Mouse (Mus musculus): ENCODE measurements at regions not wholly inside any gene's neighbourhood (a gene's known extent, or its start where the extent isn't known, plus 50 kb on each side); places are given as distances from the start of the nearest gene placed in this dataset.

- H3K4me1 ChIP-seq (ENCODE audit: control insufficient read depth, insufficient read depth, low read length), result peaks cover 8% of the 10 kb centered on the region
- DNase-seq (ENCODE audit: extremely low read depth, low read depth, low spot score), result no peak
- no peaks in the 10 kb centered on the region for H3K79me2 ChIP-seq (ENCODE audit: control insufficient read depth, insufficient read depth, low read length)
- H3K36me3 ChIP-seq (ENCODE audit: control insufficient read depth, insufficient read depth, low read length), result no peaks in the 10 kb centered on the region
- no peak for TF ChIP-seq POLR2A (IDR thresholded peaks at IDR 0.05; ENCODE audit: extremely low read depth, insufficient read depth, low read length)
- no peak for TF ChIP-seq CTCF (IDR thresholded peaks at IDR 0.05; ENCODE audit: low read depth, low read length)
- no peak overlapping the region for H3K9ac ChIP-seq (ENCODE audit: low read depth, low read length)
- no peak overlapping the region for H3K4me3 ChIP-seq (ENCODE audit: insufficient read depth, low read depth, low read length)
- no peaks in the 10 kb centered on the region for H3K27me3 ChIP-seq (ENCODE audit: control insufficient read depth, insufficient read depth, low read length)
- 83% methylated on average over 11 of the region's 11 CpGs for WGBS
- H3K27ac ChIP-seq (replicated peaks; ENCODE audit: insufficient read depth, low read depth, low read length), result no peak overlapping the region
These were observed 60.2 kb upstream of the Pim1 start for GRCm38 (mm10) chr17:29430401-29430800.

- Histone ChIP-seq H3K36me3 (ENCODE audit: control insufficient read depth, insufficient read depth, low read length) (no peaks in the 10 kb centered on the region), H3K4me3 (ENCODE audit: insufficient read depth, low read depth, low read length) (no peak overlapping the region), H3K9ac (ENCODE audit: low read depth, low read length) (no peak overlapping the region), H3K27ac (replicated peaks; ENCODE audit: insufficient read depth, low read depth, low read length) (no peak overlapping the region), H3K27me3 (ENCODE audit: control insufficient read depth, insufficient read depth, low read length) (no peaks in the 10 kb centered on the region), H3K4me1 (ENCODE audit: control insufficient read depth, insufficient read depth, low read length) (peaks cover 8% of the 10 kb centered on the region), H3K79me2 (ENCODE audit: control insufficient read depth, insufficient read depth, low read length) (no peaks in the 10 kb centered on the region)
- no peak for DNase-seq (ENCODE audit: extremely low read depth, low read depth, low spot score)
- 97% methylated on average over 6 of the region's 6 CpGs for WGBS
- TF ChIP-seq CTCF (IDR thresholded peaks at IDR 0.05; ENCODE audit: low read depth, low read length), result no peak
- TF ChIP-seq POLR2A (IDR thresholded peaks at IDR 0.05; ENCODE audit: extremely low read depth, insufficient read depth, low read length), result no peak
These were observed 59.7 kb upstream of the Pim1 start for GRCm38 (mm10) chr17:29430806-29431205.

DNA sequence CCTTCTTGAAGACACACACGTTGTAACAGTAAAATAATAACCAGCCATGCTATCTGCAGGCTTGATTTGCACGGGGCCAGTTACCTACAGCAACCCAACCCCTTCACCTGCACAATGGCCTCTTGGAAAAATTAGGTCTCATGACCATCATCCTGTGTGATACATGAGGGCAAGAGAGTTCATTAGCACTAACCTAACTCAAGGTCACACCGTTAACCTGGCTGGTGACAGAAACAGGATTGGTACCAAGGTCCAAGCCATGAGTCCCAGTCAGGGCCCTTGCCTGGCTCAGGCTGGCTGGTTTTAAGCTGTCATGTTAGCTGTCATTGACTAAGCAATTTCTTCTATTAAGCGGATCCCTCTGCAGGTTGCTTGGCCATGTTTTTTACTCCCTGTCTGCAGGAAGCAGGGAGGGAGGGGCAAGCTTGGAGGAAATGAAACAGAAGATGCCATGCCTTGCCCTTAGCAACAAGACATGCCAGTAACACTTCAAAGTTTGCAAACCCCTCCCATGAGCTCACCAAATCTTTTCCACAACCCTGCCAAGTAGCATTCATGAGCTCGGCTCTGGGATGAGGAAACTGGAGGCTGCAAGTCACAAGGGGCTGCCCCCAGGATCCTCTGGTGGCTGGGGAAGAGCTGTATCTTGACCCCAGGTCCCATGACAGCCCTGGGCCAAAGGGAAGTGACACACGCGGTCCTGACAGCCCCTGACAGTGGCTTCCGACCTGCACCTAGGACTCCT is 58.8 kb upstream of the Pim1 start:
- TF ChIP-seq POLR2A (IDR thresholded peaks at IDR 0.05; ENCODE audit: extremely low read depth, insufficient read depth, low read length), result no peak
- TF ChIP-seq CTCF (IDR thresholded peaks at IDR 0.05; ENCODE audit: low read depth, low read length), result no peak
- peak; percentile 61 for DNase-seq (ENCODE audit: extremely low read depth, low read depth, low spot score)
- WGBS, result 51% methylated on average over 8 of the region's 8 CpGs
- Histone ChIP-seq H3K27ac (replicated peaks; ENCODE audit: insufficient read depth, low read depth, low read length) (no peak overlapping the region), H3K79me2 (ENCODE audit: control insufficient read depth, insufficient read depth, low read length) (no peaks in the 10 kb centered on the region), H3K4me1 (ENCODE audit: control insufficient read depth, insufficient read depth, low read length) (peaks cover 8% of the 10 kb centered on the region), H3K4me3 (ENCODE audit: insufficient read depth, low read depth, low read length) (no peak overlapping the region), H3K27me3 (ENCODE audit: control insufficient read depth, insufficient read depth, low read length) (no peaks in the 10 kb centered on the region), H3K9ac (ENCODE audit: low read depth, low read length) (no peak overlapping the region), H3K36me3 (ENCODE audit: control insufficient read depth, insufficient read depth, low read length) (no peaks in the 10 kb centered on the region)

DNA sequence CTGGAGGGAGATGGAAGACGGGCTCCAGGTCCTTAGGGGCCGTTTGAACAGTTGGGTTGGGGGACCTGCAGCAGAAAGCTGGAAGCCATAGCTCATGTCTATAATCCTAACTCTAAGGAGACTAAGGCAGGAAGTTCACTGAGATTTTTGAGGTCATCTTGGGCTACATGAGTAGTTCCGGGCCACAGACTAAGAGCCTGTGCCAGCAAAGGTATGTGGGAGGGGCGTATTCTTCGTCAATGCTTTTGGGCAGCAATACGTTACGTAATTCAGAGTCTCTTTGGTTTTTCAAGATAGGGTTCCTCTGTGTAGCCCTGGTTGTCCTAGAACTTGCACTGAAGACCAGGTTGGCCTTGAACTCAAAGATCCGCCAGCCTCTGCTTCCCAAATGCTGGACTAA is 57.9 kb upstream of the Pim1 start:
- Histone ChIP-seq H3K4me1 (ENCODE audit: control insufficient read depth, insufficient read depth, low read length) (peaks cover 8% of the 10 kb centered on the region), H3K4me3 (ENCODE audit: insufficient read depth, low read depth, low read length) (no peak overlapping the region), H3K36me3 (ENCODE audit: control insufficient read depth, insufficient read depth, low read length) (no peaks in the 10 kb centered on the region), H3K9ac (ENCODE audit: low read depth, low read length) (no peak overlapping the region), H3K79me2 (ENCODE audit: control insufficient read depth, insufficient read depth, low read length) (no peaks in the 10 kb centered on the region), H3K27me3 (ENCODE audit: control insufficient read depth, insufficient read depth, low read length) (no peaks in the 10 kb centered on the region), H3K27ac (replicated peaks; ENCODE audit: insufficient read depth, low read depth, low read length) (no peak overlapping the region)
- DNase-seq (ENCODE audit: extremely low read depth, low read depth, low spot score), result no peak
- WGBS, result 81% methylated on average over 8 of the region's 8 CpGs
- no peak for TF ChIP-seq POLR2A (IDR thresholded peaks at IDR 0.05; ENCODE audit: extremely low read depth, insufficient read depth, low read length)
- TF ChIP-seq CTCF (IDR thresholded peaks at IDR 0.05; ENCODE audit: low read depth, low read length), result no peak

- Histone ChIP-seq H3K4me3 (ENCODE audit: insufficient read depth, low read depth, low read length) (no peak overlapping the region), H3K36me3 (ENCODE audit: control insufficient read depth, insufficient read depth, low read length) (no peaks in the 10 kb centered on the region), H3K27ac (replicated peaks; ENCODE audit: insufficient read depth, low read depth, low read length) (no peak overlapping the region), H3K79me2 (ENCODE audit: control insufficient read depth, insufficient read depth, low read length) (no peaks in the 10 kb centered on the region), H3K9ac (ENCODE audit: low read depth, low read length) (no peak overlapping the region), H3K4me1 (ENCODE audit: control insufficient read depth, insufficient read depth, low read length) (peaks cover 10% of the 10 kb centered on the region), H3K27me3 (ENCODE audit: control insufficient read depth, insufficient read depth, low read length) (no peaks in the 10 kb centered on the region)
- WGBS, result 81% methylated on average over 8 of the region's 8 CpGs
- DNase-seq (ENCODE audit: extremely low read depth, low read depth, low spot score), result no peak
- TF ChIP-seq POLR2A (IDR thresholded peaks at IDR 0.05; ENCODE audit: extremely low read depth, insufficient read depth, low read length) (no peak), CTCF (IDR thresholded peaks at IDR 0.05; ENCODE audit: low read depth, low read length) (no peak)
These were observed 57.2 kb upstream of the Pim1 start for GRCm38 (mm10) chr17:29433370-29433769.
